Mouse (Mus musculus): ENCODE measurements around the gene 4930451I11Rik. TPM values are rescaled to one million over a fixed set of nuclear protein-coding genes. Genes with fewer than 3 reads are reported as not detected.
A peak's percentile ranks its signal among the peaks of the same experiment; 100 is the strongest.

4930451I11Rik gene
- total and polyA plus RNA-seq, 3 experiments, result not detected

- H3K9ac ChIP-seq (ENCODE audit: control insufficient read depth, low read depth, low read length, poor library complexity, severe bottlenecking), result no peak overlapping the region
- no peak for DNase-seq (ENCODE audit: low read depth, low spot score)
- TF ChIP-seq HCFC1 (IDR thresholded peaks at IDR 0.05; ENCODE audit: low read depth, low read length) (no peak), POLR2AphosphoS5 (IDR thresholded peaks at IDR 0.05; ENCODE audit: borderline replicate concordance, low read depth, low read length) (no peak), CHD2 (IDR thresholded peaks at IDR 0.05; ENCODE audit: low read length) (no peak; the same call in 1 of the 2 replicates), ZKSCAN1 (IDR thresholded peaks at IDR 0.05; ENCODE audit: low read depth, low read length) (no peak), ZC3H11A (IDR thresholded peaks at IDR 0.05; ENCODE audit: low read depth, low read length) (no peak), ETS1 (IDR thresholded peaks at IDR 0.05; ENCODE audit: low read depth, low read length) (0 out of 2 replicates have a peak, but pooled peaks have one; percentile 10), ZNF384 (IDR thresholded peaks at IDR 0.05; ENCODE audit: low read depth, low read length) (no peak), MEF2A (IDR thresholded peaks at IDR 0.05; ENCODE audit: extremely low read depth, insufficient replicate concordance, low read depth, low read length, poor library complexity, severe bottlenecking) (no peak), POLR2AphosphoS2 (IDR thresholded peaks at IDR 0.05; ENCODE audit: low read length) (peak; percentile 73), USF2 (IDR thresholded peaks at IDR 0.05; ENCODE audit: borderline replicate concordance in 1 of 2, insufficient read depth in 1 of 2, low read depth in 1 of 2, low read length in 2 of 2) (no peak), SMC3 (IDR thresholded peaks at IDR 0.05; ENCODE audit: low read depth, low read length) (no peak), MXI1 (IDR thresholded peaks at IDR 0.05; ENCODE audit: low read depth, low read length) (no peak), TBP (IDR thresholded peaks at IDR 0.05; ENCODE audit: low read depth, low read length) (no peak), CHD1 (IDR thresholded peaks at IDR 0.05; ENCODE audit: low read depth, low read length) (no peak), POLR2A (IDR thresholded peaks at IDR 0.05; ENCODE audit: control insufficient read depth in 1 of 2, insufficient read depth in 1 of 2, low read depth in 1 of 2, low read length in 2 of 2, poor library complexity in 1 of 2) (peak in 1 of 2 experiments; percentile 57; a peak in 2 of 4 replicates), EP300 (IDR thresholded peaks at IDR 0.05; ENCODE audit: low read depth in 1 of 2, low read length in 2 of 2) (no peak), MYC (IDR thresholded peaks at IDR 0.05; ENCODE audit: low read depth, low read length) (0 out of 2 replicates have a peak, but pooled peaks have one; percentile 34), RCOR1 (IDR thresholded peaks at IDR 0.05; ENCODE audit: low read depth, low read length) (no peak), MAX (IDR thresholded peaks at IDR 0.05; ENCODE audit: low read length) (0 out of 2 replicates have a peak, but pooled peaks have one; percentile 14), MAFK (IDR thresholded peaks at IDR 0.05; ENCODE audit: borderline replicate concordance, low read depth, low read length) (no peak), MYB (IDR thresholded peaks at IDR 0.05; ENCODE audit: low read depth, low read length) (0 out of 2 replicates have a peak, but pooled peaks have one; percentile 31), ELF1 (IDR thresholded peaks at IDR 0.05; ENCODE audit: low read depth, low read length) (no peak), NELFE (IDR thresholded peaks at IDR 0.05; ENCODE audit: low read depth, low read length) (no peak), NRF1 (IDR thresholded peaks at IDR 0.05; ENCODE audit: insufficient read depth, low read depth, low read length, poor library complexity, severe bottlenecking) (no peak), RAD21 (IDR thresholded peaks at IDR 0.05; ENCODE audit: low read depth, low read length) (no peak), BHLHE40 (IDR thresholded peaks at IDR 0.05; ENCODE audit: borderline replicate concordance, low read depth, low read length) (no peak)
- peaks cover 13 to 26% of the 10 kb centered on the region in 2 experiments for H3K36me3 ChIP-seq (ENCODE audit: control insufficient read depth in 1 of 2, insufficient read depth in 2 of 2, low read length in 2 of 2)
- H3K9me3 ChIP-seq (replicated peaks; ENCODE audit: insufficient read depth, low read length), result no peaks in the 10 kb centered on the region
- peaks cover 47% of the 10 kb centered on the region for H3K79me2 ChIP-seq (ENCODE audit: control insufficient read depth, insufficient read depth, low read length, poor library complexity)
- no peak overlapping the region for H3K4me3 ChIP-seq (ENCODE audit: control insufficient read depth in 1 of 2, insufficient read depth in 1 of 2, low read depth in 2 of 2, low read length in 2 of 2)
- H3K27me3 ChIP-seq (ENCODE audit: control insufficient read depth in 1 of 2, insufficient read depth in 2 of 2, low read length in 2 of 2), result no peaks in the 10 kb centered on the region
- peaks cover 0 to 19% of the 10 kb centered on the region in 2 experiments; a peak in 3 of 4 replicates for H3K4me1 ChIP-seq (ENCODE audit: control insufficient read depth in 1 of 2, insufficient read depth in 2 of 2, low read length in 2 of 2)
- peak overlapping the region; percentile 15; the same call in 1 of the 2 replicates for H3K27ac ChIP-seq (ENCODE audit: control insufficient read depth, low read depth, low read length)
Observed at GRCm38 (mm10) chr7:126794271-126794605, 37.2 kb downstream of the 4930451I11Rik start.

Data from MEL (cell line).